Mouse (Mus musculus) olfactory bulb, adult 2 months (tissue): ENCODE measurements around the gene Zfp27.

Experiments
- CTCF ChIP-seq: fragments of 200-500 bp; IDR thresholded peaks from 2 replicates; pipeline ENCODE4 v1.5.1; 2012; ENCODE audit warnings: low read depth, mild to moderate bottlenecking, low read length, moderate library complexity; ENCODE audit not compliant: insufficient read depth
- POLR2A ChIP-seq: fragments of 200-500 bp; IDR thresholded peaks from 2 replicates; pipeline ENCODE4 v1.6.1; 2012; ENCODE audit warnings: mild to moderate bottlenecking, low read depth, low read length, moderate library complexity; ENCODE audit not compliant: insufficient read depth

GRCm38 (mm10) chr7:29880916-29881315 lies 25.5 kb downstream of the Zfp27 start:
- TF ChIP-seq CTCF (no peak), POLR2A (no peak)
